Mouse (Mus musculus) bone marrow macrophage, adult 2 months (primary cell): ENCODE measurements around the gene Elmsan1. TPM values are rescaled to one million over a fixed set of nuclear protein-coding genes. Genes with fewer than 3 reads are reported as not detected.

ENCODE experiments used
- H3K27ac ChIP-seq: 2 replicates; pipeline ENCODE4 v1.5.1; 2012; ENCODE audit warnings: low read depth, low read length; ENCODE audit not compliant: insufficient read depth
- H3K4me1 ChIP-seq: 2 replicates; pipeline ENCODE4 v1.6.1; 2012; ENCODE audit warnings: low read length; ENCODE audit not compliant: control insufficient read depth, insufficient read depth
- H3K4me3 ChIP-seq: 2 replicates; pipeline ENCODE4 v1.5.1; 2012; ENCODE audit warnings: mild to moderate bottlenecking, low read length, moderate library complexity; ENCODE audit not compliant: insufficient read depth
- CTCF ChIP-seq: IDR thresholded peaks from 2 replicates; pipeline ENCODE4 v1.5.1; 2012; ENCODE audit warnings: low read depth, mild to moderate bottlenecking, low read length, moderate library complexity
- POLR2A ChIP-seq: IDR thresholded peaks from 2 replicates; pipeline ENCODE4 v1.6.1; 2012; ENCODE audit warnings: mild to moderate bottlenecking, low read depth, low read length, borderline replicate concordance
- polyA plus RNA-seq: library from polyadenylated mRNA; stranded (reverse); fragments of >200 nt; gene quantifications from 2 replicates; pipeline ENCODE4 v1.2.4, GENCODE M21; 2012; ENCODE audit not compliant: missing spikeins, insufficient read depth, insufficient read length

Gene Elmsan1
- polyA plus RNA-seq, 1 experiment, result 33.7 TPM

DNA sequence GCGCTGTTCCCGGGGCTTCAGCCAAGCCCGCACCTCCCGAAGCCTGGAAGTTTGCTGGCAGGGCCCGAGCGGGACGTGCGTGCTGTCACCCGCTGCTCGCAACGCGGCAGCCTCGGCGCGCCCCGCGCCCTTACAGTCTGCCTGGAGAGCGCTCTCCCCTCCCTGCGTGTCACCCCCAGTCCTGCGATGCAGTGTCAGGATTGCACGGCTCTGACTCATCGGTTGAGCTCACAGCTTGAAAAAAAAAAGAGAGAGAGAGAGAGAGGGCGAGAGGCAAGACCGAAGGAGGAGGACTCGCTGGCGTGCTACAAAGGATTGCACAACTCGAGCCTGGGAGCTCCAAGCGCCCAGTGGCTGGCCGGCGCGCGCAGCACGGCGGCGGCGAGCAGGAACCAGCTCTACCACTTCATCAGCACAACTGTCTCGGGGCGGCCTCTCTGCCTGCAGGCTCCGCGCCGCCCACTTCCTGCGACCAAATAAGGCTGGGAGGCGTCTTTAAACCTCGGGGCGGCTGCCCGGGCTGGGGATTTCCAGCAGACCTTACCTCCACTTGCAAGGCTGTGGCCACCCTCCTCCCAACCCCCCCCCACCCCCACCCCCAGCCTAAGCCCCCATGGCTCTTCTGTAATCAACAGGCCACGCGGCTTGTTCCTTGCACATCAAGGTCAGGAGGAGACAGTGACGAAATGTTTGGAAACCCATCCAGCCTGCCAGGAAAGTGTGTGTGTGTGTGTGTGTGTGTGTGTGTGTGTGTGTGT is 24.9 kb downstream of the Elmsan1 start:
- peaks cover 42% of the 10 kb centered on the region for H3K4me1 ChIP-seq
- peak overlapping the region; percentile 92 for H3K27ac ChIP-seq
- TF ChIP-seq POLR2A (no peak; the same call in 1 of the 2 replicates), CTCF (0 out of 2 replicates have a peak, but pooled peaks have one; percentile 9)
- H3K4me3 ChIP-seq, result peak overlapping the region; percentile 90

DNA sequence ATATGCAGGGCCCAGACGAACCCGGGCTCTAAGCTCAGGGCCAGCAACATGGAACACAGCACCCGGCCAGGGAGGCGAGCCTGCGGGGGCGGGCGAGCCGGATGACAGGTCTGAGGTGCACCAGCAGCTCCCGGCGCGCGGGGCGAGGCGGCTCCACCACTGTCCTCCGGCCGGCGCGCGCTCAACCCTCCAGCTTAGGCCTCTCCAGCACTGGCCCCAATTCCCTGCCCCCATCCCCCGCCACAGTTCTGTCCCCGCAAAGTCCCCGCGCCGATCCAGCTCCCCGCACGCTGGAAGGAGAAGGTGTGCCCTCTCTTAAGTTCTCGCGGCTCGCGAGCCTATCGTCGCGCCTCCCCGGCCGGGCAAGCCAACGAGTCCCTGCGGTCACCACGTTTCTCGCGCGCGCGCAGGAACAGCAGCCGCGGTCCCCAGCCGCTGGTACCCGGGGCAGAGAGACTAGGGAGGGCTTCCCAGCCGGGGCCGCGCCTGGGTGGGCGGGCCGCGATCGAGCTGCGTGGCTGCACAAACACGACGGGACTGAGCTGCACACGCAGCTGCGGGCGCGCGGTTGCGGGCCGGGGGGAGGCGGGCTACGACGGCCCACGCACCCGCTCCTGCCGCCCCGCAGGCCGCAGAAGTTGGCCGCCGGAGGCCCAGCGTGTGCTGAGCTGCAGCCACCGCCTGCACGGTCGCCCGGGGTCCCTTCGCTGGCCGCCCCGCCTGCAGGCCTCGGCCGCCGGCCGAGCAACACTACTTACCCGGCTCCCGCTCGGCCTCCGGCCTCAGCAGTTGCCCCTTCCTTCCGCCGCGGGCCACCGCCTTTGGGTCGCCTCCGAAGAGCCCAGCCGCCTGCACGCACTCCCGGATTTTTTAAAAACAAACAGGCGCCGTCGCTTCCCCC is 25.7 kb downstream of the Elmsan1 start:
- peak overlapping the region; percentile 92 for H3K27ac ChIP-seq
- TF ChIP-seq POLR2A, result no peak
- no peak for TF ChIP-seq CTCF
- peaks cover 46% of the 10 kb centered on the region for H3K4me1 ChIP-seq
- H3K4me3 ChIP-seq, result peak overlapping the region; percentile 90

DNA sequence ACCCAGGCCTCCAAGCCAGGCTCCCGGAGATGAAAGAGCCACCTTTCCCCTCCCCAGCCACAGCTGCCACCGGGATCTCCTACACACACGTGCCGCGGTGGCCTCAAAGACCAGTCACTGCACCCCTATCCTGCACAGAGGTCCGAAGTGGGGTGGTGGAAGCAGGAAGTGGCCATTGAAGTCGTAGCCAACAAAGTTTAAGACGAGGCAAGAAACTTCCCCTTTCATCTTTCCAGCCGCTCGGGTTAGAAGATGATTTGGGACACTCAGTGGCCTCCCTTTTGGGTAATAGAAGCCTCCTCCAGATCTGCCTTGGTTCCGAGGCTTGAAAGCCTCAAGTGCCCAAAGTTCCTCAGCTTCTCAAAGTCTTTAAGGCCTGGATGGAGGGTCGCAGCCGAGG is 26.4 kb downstream of the Elmsan1 start:
- peaks cover 53% of the 10 kb centered on the region for H3K4me1 ChIP-seq
- H3K4me3 ChIP-seq, result peak overlapping the region; percentile 90
- TF ChIP-seq CTCF, result no peak
- TF ChIP-seq POLR2A, result no peak
- peak overlapping the region; percentile 92 for H3K27ac ChIP-seq

- H3K4me1 ChIP-seq, result peaks cover 58% of the 10 kb centered on the region
- TF ChIP-seq POLR2A, result no peak
- no peak for TF ChIP-seq CTCF
- peak overlapping the region; percentile 90 for H3K4me3 ChIP-seq
- peak overlapping the region; percentile 92 for H3K27ac ChIP-seq
Measured at GRCm38 (mm10) chr12:84191770-84192169, 26.9 kb downstream of the Elmsan1 start.

DNA sequence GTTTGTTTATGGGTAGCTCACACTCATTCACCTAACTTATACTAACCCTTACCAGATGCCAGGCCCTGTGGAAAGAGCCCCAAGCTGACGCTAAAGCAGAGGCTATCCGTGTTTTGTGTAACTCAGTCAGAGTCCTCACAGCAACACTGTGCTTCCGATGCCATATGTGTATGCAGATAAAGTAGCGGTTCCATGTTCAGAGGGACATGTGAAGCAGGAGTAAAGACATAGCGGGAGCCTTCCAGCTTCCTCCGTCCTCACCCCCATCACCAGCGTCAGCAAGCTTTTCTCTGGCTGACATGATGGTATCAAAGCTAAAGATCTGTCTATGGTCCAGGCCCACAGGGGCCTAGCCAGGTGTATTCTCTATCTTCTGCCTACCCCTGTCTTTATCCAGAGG is 27.5 kb downstream of the Elmsan1 start:
- Histone ChIP-seq H3K27ac (no peak overlapping the region), H3K4me1 (peaks cover 61% of the 10 kb centered on the region), H3K4me3 (peak overlapping the region; percentile 24)
- TF ChIP-seq POLR2A (no peak), CTCF (no peak)

DNA sequence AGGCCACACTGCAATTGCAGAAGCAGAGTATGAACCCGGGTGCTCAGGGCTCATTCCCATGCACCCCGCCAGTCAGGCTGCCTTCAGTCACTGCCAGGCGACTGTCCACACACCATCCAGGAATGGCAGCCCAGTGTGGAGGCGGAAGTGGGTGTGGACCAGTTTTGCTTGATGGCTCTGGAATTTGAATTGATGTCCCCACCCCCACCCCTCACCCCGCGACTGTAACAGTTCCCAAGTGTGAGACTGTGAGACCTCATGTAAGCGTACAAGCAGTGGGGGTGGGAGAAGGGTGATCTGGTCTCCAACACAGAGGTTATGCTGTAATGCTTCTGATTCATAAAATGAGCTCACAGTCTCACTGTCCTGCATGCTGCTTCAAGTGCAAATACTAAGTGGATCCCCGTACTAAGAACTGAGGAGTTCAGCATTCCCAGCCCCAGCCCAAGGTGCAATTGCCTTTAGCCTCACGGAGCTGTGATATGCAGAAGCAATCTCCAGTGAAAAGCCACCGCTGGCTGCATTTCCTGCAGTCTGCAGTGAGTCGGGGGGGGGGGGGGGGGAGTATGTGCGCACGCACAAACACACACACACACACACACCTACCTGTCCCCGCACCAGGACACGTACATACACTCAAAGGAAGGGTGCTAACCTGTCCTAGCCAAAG is 28.4 kb downstream of the Elmsan1 start:
- Histone ChIP-seq H3K4me1 (peaks cover 53% of the 10 kb centered on the region), H3K4me3 (peak overlapping the region; percentile 37), H3K27ac (peak overlapping the region; percentile 85)
- no peak for TF ChIP-seq CTCF
- TF ChIP-seq POLR2A, result no peak

- TF ChIP-seq CTCF (no peak), POLR2A (no peak)
- H3K27ac ChIP-seq, result peak overlapping the region; percentile 85
- peak overlapping the region; percentile 37 for H3K4me3 ChIP-seq
- peaks cover 50% of the 10 kb centered on the region for H3K4me1 ChIP-seq
Measured at GRCm38 (mm10) chr12:84188881-84189444, 29.7 kb downstream of the Elmsan1 start.

- Histone ChIP-seq H3K4me1 (peaks cover 51% of the 10 kb centered on the region), H3K4me3 (peak overlapping the region; percentile 37), H3K27ac (peak overlapping the region; percentile 85)
- no peak for TF ChIP-seq POLR2A
- TF ChIP-seq CTCF, result no peak
Measured at GRCm38 (mm10) chr12:84187752-84188601, 30.7 kb downstream of the Elmsan1 start.

- Histone ChIP-seq H3K4me3 (no peak overlapping the region), H3K4me1 (peaks cover 58% of the 10 kb centered on the region), H3K27ac (peak overlapping the region; percentile 85)
- TF ChIP-seq CTCF (no peak), POLR2A (no peak)
Measured at GRCm38 (mm10) chr12:84186950-84187349, 31.7 kb downstream of the Elmsan1 start.
